Mouse (Mus musculus): Measurements from ENCODE around the gene Kcnip2. TPM values are rescaled to one million over a fixed set of nuclear protein-coding genes. Genes with fewer than 3 reads are reported as not detected.

Gene Kcnip2
- total RNA-seq, 2 experiments from 2014 or later: 0.29 TPM; not detected in 1

Other genes starting within 250 kb of the Kcnip2 start
- 10 to 100 TPM; 20.4 to 23.7 TPM for gene Fbxw4, start 155.7 kb downstream of the Kcnip2 start, total RNA-seq (2021)
- gene Fgf8, start 73.1 kb downstream of the Kcnip2 start, total RNA-seq (2021): not detected
- 10 to 100 TPM; 10.1 to 12.5 TPM for gene Npm3, start 66.5 kb downstream of the Kcnip2 start, total RNA-seq (2021)
- gene Mgea5, start 32.2 kb downstream of the Kcnip2 start, total RNA-seq (2021): 10 to 100 TPM; 28.2 to 29.1 TPM
- gene Armh3, start 182.4 kb upstream of the Kcnip2 start, total RNA-seq (2021): 10 to 100 TPM; 10.2 TPM
- gene Hps6, start 187.4 kb upstream of the Kcnip2 start, total RNA-seq (2021): 1 to 10 TPM; 2.7 to 3.9 TPM
- gene Pprc1, start 228.8 kb upstream of the Kcnip2 start, total RNA-seq (2021): 10 to 100 TPM; 12.5 to 13.7 TPM
- 10 to 100 TPM; 15.5 to 16.5 TPM for gene Ldb1, start 229.2 kb upstream of the Kcnip2 start, total RNA-seq (2021)

Measured in gastrocnemius, postnatal 25 days (tissue).